Mouse (Mus musculus) erythroblast, embryonic 14.5 days (primary cell): ENCODE measurements around the gene Il17rd. TPM values are rescaled to one million over a fixed set of nuclear protein-coding genes. Genes with fewer than 3 reads are reported as not detected.

Experiments used
- H3K27me3 ChIP-seq: 2 replicates; pipeline ENCODE4 v1.6.1; 2012; ENCODE audit warnings: inconsistent platforms; ENCODE audit not compliant: control insufficient read depth
- H3K36me3 ChIP-seq: 2 replicates; pipeline ENCODE4 v1.6.1; 2012; ENCODE audit warnings: mild to moderate bottlenecking, inconsistent platforms; ENCODE audit not compliant: control insufficient read depth
- H3K4me1 ChIP-seq: 2 replicates; pipeline ENCODE4 v1.6.1; 2012; ENCODE audit warnings: inconsistent platforms; ENCODE audit not compliant: control insufficient read depth
- H3K4me3 ChIP-seq: replicated peaks from 2 replicates; pipeline ENCODE3; 2012; ENCODE audit warnings: moderate library complexity, mild to moderate bottlenecking, inconsistent platforms
- H3K9me3 ChIP-seq: 2 replicates; pipeline ENCODE4 v1.6.1; 2012; ENCODE audit warnings: low read length, inconsistent platforms, mixed read lengths; ENCODE audit not compliant: control insufficient read depth
- GATA1 ChIP-seq: IDR thresholded peaks from 2 replicates; pipeline ENCODE4 v1.6.1; 2012; ENCODE audit warnings: low read length, inconsistent platforms, mixed read lengths
- TAL1 ChIP-seq: IDR thresholded peaks from 3 replicates; pipeline ENCODE4 v1.6.1; 2012; ENCODE audit warnings: low read length, inconsistent platforms, mixed read lengths
- polyA plus RNA-seq: library from polyadenylated mRNA; stranded (reverse); fragments of >175 nt; gene quantifications from 2 replicates; pipeline ENCODE4 v1.2.3, GENCODE M21; 2012

Il17rd gene
- polyA plus RNA-seq, 1 experiment: 0.02 TPM

- no peaks in the 10 kb centered on the region for H3K36me3 ChIP-seq
- TF ChIP-seq TAL1: 0 out of 3 replicates have a peak, but pooled peaks have one; percentile 6
- TF ChIP-seq GATA1: no peak
- no peaks in the 10 kb centered on the region for H3K27me3 ChIP-seq
- H3K4me3 ChIP-seq: no peak overlapping the region
- H3K4me1 ChIP-seq: no peaks in the 10 kb centered on the region
- H3K9me3 ChIP-seq: no peaks in the 10 kb centered on the region
Observed at GRCm38 (mm10) chr14:27145171-27146045, 106.7 kb downstream of the Il17rd start.

- H3K9me3 ChIP-seq: no peaks in the 10 kb centered on the region
- H3K4me3 ChIP-seq: no peak overlapping the region
- H3K27me3 ChIP-seq: no peaks in the 10 kb centered on the region
- no peaks in the 10 kb centered on the region for H3K36me3 ChIP-seq
- H3K4me1 ChIP-seq: no peaks in the 10 kb centered on the region
- TF ChIP-seq GATA1 (no peak), TAL1 (no peak)
Observed at GRCm38 (mm10) chr14:27147726-27148125, 109.0 kb downstream of the Il17rd start.

- no peaks in the 10 kb centered on the region for H3K4me1 ChIP-seq
- H3K9me3 ChIP-seq: no peaks in the 10 kb centered on the region
- no peaks in the 10 kb centered on the region for H3K27me3 ChIP-seq
- TF ChIP-seq GATA1: no peak
- no peak for TF ChIP-seq TAL1
- H3K4me3 ChIP-seq: no peak overlapping the region
- H3K36me3 ChIP-seq: no peaks in the 10 kb centered on the region
Observed at GRCm38 (mm10) chr14:27149401-27149800, 110.7 kb downstream of the Il17rd start.

GRCm38 (mm10) chr14:27150011-27150640 lies 111.4 kb downstream of the Il17rd start:
- H3K9me3 ChIP-seq: no peaks in the 10 kb centered on the region

GRCm38 (mm10) chr14:27151432-27151831 lies 112.7 kb downstream of the Il17rd start:
- Histone ChIP-seq H3K36me3 (no peaks in the 10 kb centered on the region), H3K27me3 (no peaks in the 10 kb centered on the region), H3K9me3 (no peaks in the 10 kb centered on the region), H3K4me3 (no peak overlapping the region), H3K4me1 (no peaks in the 10 kb centered on the region)
- TF ChIP-seq TAL1 (no peak), GATA1 (no peak)

More at GRCm38 (mm10) chr14:27150011-27150640, 111.4 kb downstream of the Il17rd start:
- Histone ChIP-seq H3K4me1 (no peaks in the 10 kb centered on the region), H3K4me3 (no peak overlapping the region), H3K27me3 (no peaks in the 10 kb centered on the region), H3K36me3 (no peaks in the 10 kb centered on the region)
- TF ChIP-seq GATA1: no peak
- no peak for TF ChIP-seq TAL1

- Histone ChIP-seq H3K9me3 (no peaks in the 10 kb centered on the region), H3K4me1 (no peaks in the 10 kb centered on the region), H3K27me3 (no peaks in the 10 kb centered on the region), H3K36me3 (no peaks in the 10 kb centered on the region), H3K4me3 (no peak overlapping the region)
- no peak for TF ChIP-seq TAL1
- TF ChIP-seq GATA1: no peak
Observed at GRCm38 (mm10) chr14:27155088-27155487, 116.3 kb downstream of the Il17rd start.

GRCm38 (mm10) chr14:27156032-27156431 lies 117.3 kb downstream of the Il17rd start:
- Histone ChIP-seq H3K36me3 (no peaks in the 10 kb centered on the region), H3K27me3 (no peaks in the 10 kb centered on the region), H3K4me3 (no peak overlapping the region), H3K4me1 (no peaks in the 10 kb centered on the region), H3K9me3 (no peaks in the 10 kb centered on the region)
- TF ChIP-seq GATA1: no peak
- no peak for TF ChIP-seq TAL1

Other genes starting within 250 kb of the Il17rd start
- not detected in 2 replicates for gene Asb14, start 144.4 kb upstream of the Il17rd start, polyA plus RNA-seq
- gene Appl1, start 67.7 kb upstream of the Il17rd start, polyA plus RNA-seq: 0.01 TPM in 2 replicates
- 0.46 and 0.77 TPM in 2 replicates for gene Hesx1, start 44.5 kb upstream of the Il17rd start, polyA plus RNA-seq
- 0.01 TPM in 2 replicates for gene Arhgef3, start 76.0 kb downstream of the Il17rd start, polyA plus RNA-seq